Mouse (Mus musculus): Measurements from ENCODE around the gene Flt4. TPM values are rescaled to one million over a fixed set of nuclear protein-coding genes. Genes with fewer than 3 reads are reported as not detected.

Gene Flt4
- total and polyA plus RNA-seq, 2 experiments from 2014 or later = 1.1 to 2.9 TPM

DNA sequence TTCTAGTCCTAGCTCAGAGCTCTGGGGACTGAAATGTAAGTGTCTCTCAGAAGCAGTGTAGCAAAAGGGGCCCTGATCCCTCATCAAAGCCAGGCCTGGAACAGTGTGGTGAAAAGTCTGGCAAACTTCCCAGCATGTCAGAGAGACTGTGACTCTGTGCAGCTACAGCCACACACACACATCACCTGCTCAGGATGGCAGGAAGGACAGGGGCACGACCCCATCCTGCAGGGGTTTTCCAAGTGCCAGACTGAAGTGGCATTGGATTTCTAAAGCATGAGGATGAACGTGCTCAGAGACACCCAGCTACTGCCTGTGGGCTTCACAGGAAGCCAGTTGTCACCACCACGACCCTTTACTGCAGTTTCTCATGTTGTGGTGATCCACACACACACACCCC lies 3.1 kb downstream of the Flt4 start:
- Histone ChIP-seq H3K27ac (ENCODE audit: low read depth, low read length) (no peak overlapping the region), H3K9me3 (ENCODE audit: low read length) (no peaks in the 10 kb centered on the region), H3K4me1 (ENCODE audit: insufficient read depth) (no peaks in the 10 kb centered on the region), H3K9ac (no peak overlapping the region), H3K4me3 (ENCODE audit: low read depth, low read length) (no peak overlapping the region), H3K4me2 (ENCODE audit: low read depth) (no peak overlapping the region), H3K27me3 (ENCODE audit: insufficient read depth, low read length) (peaks cover 10% of the 10 kb centered on the region), H3K36me3 (ENCODE audit: insufficient read depth) (no peaks in the 10 kb centered on the region)
- ATAC-seq (no peak), DNase-seq (no peak)
- 52% methylated on average over 3 of the region's 3 CpGs for WGBS
- no peak for TF ChIP-seq CTCF (IDR thresholded peaks at IDR 0.05; ENCODE audit: low read depth)

DNA sequence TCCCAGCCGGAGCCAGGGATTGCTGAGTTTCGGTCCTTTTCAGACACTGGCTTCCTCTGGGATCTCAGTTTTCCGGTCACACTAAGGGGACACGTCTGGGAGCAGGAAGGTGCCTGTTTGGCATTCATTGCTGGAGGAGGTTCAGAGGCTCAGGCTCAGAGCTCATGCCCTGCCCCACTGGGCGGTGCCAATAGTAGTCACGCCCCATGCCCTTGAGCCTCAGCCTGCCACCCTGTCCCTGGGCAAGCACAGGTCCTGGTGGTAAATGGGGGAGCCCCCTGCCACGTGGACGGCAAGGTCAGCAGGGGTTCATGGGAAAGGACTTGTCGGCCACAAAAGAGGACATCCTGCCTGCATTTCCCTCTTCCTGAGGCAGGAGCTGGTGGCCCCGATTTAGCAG lies 4.3 kb downstream of the Flt4 start:
- DNase-seq (no peak), ATAC-seq (no peak)
- no peak overlapping the region for H3K4me2 ChIP-seq (ENCODE audit: low read depth)
- no peaks in the 10 kb centered on the region for H3K9me3 ChIP-seq (ENCODE audit: low read length)
- no peaks in the 10 kb centered on the region for H3K36me3 ChIP-seq (ENCODE audit: insufficient read depth)
- H3K4me3 ChIP-seq (ENCODE audit: low read depth, low read length) = no peak overlapping the region
- no peak for TF ChIP-seq CTCF (IDR thresholded peaks at IDR 0.05; ENCODE audit: low read depth)
- no peaks in the 10 kb centered on the region for H3K4me1 ChIP-seq (ENCODE audit: insufficient read depth)
- peaks cover 6% of the 10 kb centered on the region for H3K27me3 ChIP-seq (ENCODE audit: insufficient read depth, low read length)
- 14% methylated on average over 10 of the region's 10 CpGs for WGBS
- no peak overlapping the region for H3K9ac ChIP-seq
- no peak overlapping the region for H3K27ac ChIP-seq (ENCODE audit: low read depth, low read length)

GRCm38 (mm10) chr11:49615856-49616725 lies 7.0 kb downstream of the Flt4 start:
- Histone ChIP-seq H3K4me1 (ENCODE audit: insufficient read depth) (no peaks in the 10 kb centered on the region), H3K4me2 (ENCODE audit: low read depth) (no peak overlapping the region), H3K4me3 (ENCODE audit: low read depth, low read length) (no peak overlapping the region), H3K36me3 (ENCODE audit: insufficient read depth) (no peaks in the 10 kb centered on the region), H3K9ac (no peak overlapping the region), H3K27me3 (ENCODE audit: insufficient read depth, low read length) (no peaks in the 10 kb centered on the region), H3K9me3 (ENCODE audit: low read length) (no peaks in the 10 kb centered on the region), H3K27ac (ENCODE audit: low read depth, low read length) (no peak overlapping the region)
- no peak for TF ChIP-seq CTCF (IDR thresholded peaks at IDR 0.05; ENCODE audit: low read depth)
- 87% methylated on average over 10 of the region's 10 CpGs for WGBS
- DNase-seq = no peak
- ATAC-seq = no peak

DNA sequence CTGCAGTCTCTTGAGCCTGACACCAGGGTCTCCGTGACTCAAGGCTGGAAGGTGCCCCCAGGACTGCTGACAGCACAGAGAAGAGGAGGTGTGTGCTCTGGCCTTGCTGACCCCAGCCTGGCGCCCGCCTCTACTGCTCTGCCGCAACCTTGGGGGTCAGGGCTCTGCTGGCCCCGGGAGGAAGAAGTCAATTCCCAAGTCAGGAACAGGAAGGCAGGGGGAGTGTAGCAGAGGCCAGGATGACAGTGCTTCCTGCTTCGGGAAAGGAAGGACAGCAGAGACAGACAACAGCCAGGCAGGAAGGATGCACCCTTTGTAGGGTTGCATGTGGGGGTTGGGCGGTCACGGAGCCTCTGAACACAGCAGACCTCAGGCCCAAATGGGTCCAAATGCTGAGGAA lies 9.4 kb downstream of the Flt4 start:
- Histone ChIP-seq H3K27me3 (ENCODE audit: insufficient read depth, low read length) (no peaks in the 10 kb centered on the region), H3K4me2 (ENCODE audit: low read depth) (no peak overlapping the region), H3K9ac (no peak overlapping the region), H3K9me3 (ENCODE audit: low read length) (no peaks in the 10 kb centered on the region), H3K4me3 (ENCODE audit: low read depth, low read length) (no peak overlapping the region), H3K27ac (ENCODE audit: low read depth, low read length) (no peak overlapping the region), H3K4me1 (ENCODE audit: insufficient read depth) (no peaks in the 10 kb centered on the region), H3K36me3 (ENCODE audit: insufficient read depth) (no peaks in the 10 kb centered on the region)
- DNase-seq (no peak), ATAC-seq (no peak)
- TF ChIP-seq CTCF (IDR thresholded peaks at IDR 0.05; ENCODE audit: low read depth) = no peak
- WGBS = 78% methylated on average over 8 of the region's 8 CpGs

DNA sequence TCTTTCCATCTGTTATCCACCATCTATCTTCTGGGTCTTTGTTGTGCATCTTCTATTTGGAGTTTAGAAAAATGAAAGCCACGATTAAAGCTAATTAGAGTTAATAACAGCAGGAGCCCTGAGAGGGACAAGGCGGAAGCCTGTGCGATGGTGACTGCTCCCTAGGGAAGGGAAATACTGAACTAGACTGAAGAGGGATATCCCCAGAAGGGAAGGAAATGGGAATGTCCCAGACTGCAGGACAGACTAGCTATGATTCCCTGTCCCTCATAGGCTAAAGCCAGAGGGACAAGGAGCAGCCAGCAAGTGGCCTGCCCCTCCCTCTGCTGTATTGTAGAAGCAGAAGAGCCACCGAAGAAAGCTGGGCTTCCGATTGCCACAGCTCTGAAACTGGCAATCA lies 12.9 kb downstream of the Flt4 start:
- no peaks in the 10 kb centered on the region for H3K4me1 ChIP-seq (ENCODE audit: insufficient read depth)
- no peak for TF ChIP-seq CTCF (IDR thresholded peaks at IDR 0.05; ENCODE audit: low read depth)
- H3K36me3 ChIP-seq (ENCODE audit: insufficient read depth) = no peaks in the 10 kb centered on the region
- H3K9ac ChIP-seq = no peak overlapping the region
- no peaks in the 10 kb centered on the region for H3K27me3 ChIP-seq (ENCODE audit: insufficient read depth, low read length)
- WGBS = 70% methylated on average over 5 of the region's 5 CpGs
- H3K4me3 ChIP-seq (ENCODE audit: low read depth, low read length) = no peak overlapping the region
- ATAC-seq (no peak), DNase-seq (no peak)
- H3K27ac ChIP-seq (ENCODE audit: low read depth, low read length) = no peak overlapping the region
- no peaks in the 10 kb centered on the region for H3K9me3 ChIP-seq (ENCODE audit: low read length)
- H3K4me2 ChIP-seq (ENCODE audit: low read depth) = no peak overlapping the region

DNA sequence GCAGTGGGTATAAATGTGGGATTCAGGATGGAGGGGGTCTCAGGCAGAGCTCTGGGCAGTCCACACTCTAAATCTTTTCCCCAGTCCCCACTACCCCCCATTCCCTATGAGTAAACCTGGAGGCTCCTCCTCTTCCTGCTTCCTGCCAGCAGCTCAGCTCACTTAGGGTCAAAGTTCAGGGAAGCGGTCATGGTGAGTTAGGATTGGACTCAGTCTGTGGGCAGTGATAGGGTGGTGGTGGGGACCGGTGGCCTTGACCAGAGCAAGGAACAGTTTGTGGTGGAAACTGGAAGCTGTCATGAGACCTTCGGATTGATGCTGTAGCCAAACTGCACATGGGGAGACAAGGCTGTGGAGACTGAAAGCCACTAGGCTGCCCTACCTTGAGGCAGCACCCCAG lies 15.1 kb downstream of the Flt4 start:
- no peaks in the 10 kb centered on the region for H3K9me3 ChIP-seq (ENCODE audit: low read length)
- no peak for TF ChIP-seq CTCF (IDR thresholded peaks at IDR 0.05; ENCODE audit: low read depth)
- H3K4me2 ChIP-seq (ENCODE audit: low read depth) = no peak overlapping the region
- 92% methylated on average over 3 of the region's 3 CpGs for WGBS
- H3K27ac ChIP-seq (ENCODE audit: low read depth, low read length) = no peak overlapping the region
- DNase-seq (no peak), ATAC-seq (no peak)
- H3K9ac ChIP-seq = no peak overlapping the region
- H3K27me3 ChIP-seq (ENCODE audit: insufficient read depth, low read length) = no peaks in the 10 kb centered on the region
- H3K36me3 ChIP-seq (ENCODE audit: insufficient read depth) = no peaks in the 10 kb centered on the region
- no peak overlapping the region for H3K4me3 ChIP-seq (ENCODE audit: low read depth, low read length)
- H3K4me1 ChIP-seq (ENCODE audit: insufficient read depth) = no peaks in the 10 kb centered on the region

GRCm38 (mm10) chr11:49625863-49626262 lies 16.8 kb downstream of the Flt4 start:
- TF ChIP-seq CTCF (IDR thresholded peaks at IDR 0.05; ENCODE audit: low read depth) = peak; percentile 30; the same call in 1 of the 2 replicates

More at GRCm38 (mm10) chr11:49625863-49626262, 16.8 kb downstream of the Flt4 start:
- no peaks in the 10 kb centered on the region for H3K4me1 ChIP-seq (ENCODE audit: insufficient read depth)
- H3K4me2 ChIP-seq (ENCODE audit: low read depth) = no peak overlapping the region
- H3K27ac ChIP-seq (ENCODE audit: low read depth, low read length) = no peak overlapping the region
- DNase-seq (no peak), ATAC-seq (no peak)
- H3K4me3 ChIP-seq (ENCODE audit: low read depth, low read length) = no peak overlapping the region
- H3K9ac ChIP-seq = no peak overlapping the region
- no peaks in the 10 kb centered on the region for H3K36me3 ChIP-seq (ENCODE audit: insufficient read depth)
- H3K9me3 ChIP-seq (ENCODE audit: low read length) = no peaks in the 10 kb centered on the region
- H3K27me3 ChIP-seq (ENCODE audit: insufficient read depth, low read length) = no peaks in the 10 kb centered on the region
- WGBS = 65% methylated on average over 15 of the region's 15 CpGs
